Mouse (Mus musculus): ENCODE measurements at regions not wholly inside any gene's neighbourhood (a gene's known extent, or its start where the extent isn't known, plus 50 kb on each side); places are given as distances from the start of the nearest gene placed in this dataset.

- no peak for DNase-seq
Measured at GRCm38 (mm10) chr2:169234368-169235070, 279.1 kb upstream of the Zfp64 start.

DNA sequence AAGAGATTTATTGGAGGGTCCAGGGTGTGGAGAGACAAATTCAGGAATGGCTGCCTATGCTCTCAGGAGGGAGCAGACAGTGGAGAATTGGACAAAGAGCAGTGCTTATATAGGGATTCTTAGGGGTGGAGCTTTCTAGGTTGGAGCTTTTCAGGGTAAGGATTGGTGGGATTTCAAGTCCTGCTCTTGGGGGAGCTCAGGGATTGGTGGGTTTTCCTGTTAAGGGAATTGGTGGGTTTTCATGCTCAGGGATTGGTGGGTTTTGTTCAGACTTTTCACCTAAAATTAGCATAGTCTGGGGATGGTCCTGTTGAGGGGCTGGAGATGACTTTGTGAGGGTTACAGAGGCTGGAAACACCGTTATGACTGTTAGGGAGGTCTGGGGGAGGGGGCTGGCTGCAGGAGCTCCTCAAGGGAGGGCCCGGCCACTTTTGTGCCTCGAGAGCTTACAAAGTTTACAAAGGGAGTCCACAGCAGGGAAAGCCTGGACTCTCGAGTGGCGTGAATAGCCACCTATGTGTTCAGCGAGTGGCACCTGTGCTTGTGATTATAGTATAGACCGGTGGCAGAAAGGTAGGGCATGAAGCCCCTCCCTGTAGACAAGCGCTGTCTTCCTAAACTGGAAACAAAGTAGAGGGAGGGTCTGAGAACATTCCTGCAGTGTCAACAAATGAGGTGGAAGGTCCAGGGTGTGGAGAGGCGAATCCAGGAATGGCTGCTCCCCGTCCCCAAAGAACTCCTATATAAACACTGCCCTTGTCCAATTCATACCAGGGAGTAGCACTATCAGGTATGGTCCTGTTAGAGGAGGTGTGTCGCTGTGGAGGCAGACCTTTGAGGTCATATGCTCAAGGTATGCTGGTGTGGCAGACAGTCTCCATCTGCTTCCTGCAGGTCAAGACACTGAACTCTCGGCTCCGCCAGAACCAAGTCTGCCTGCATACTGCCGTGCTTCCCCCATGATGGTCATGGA is 278.1 kb upstream of the Zfp64 start:
- DNase-seq = no peak

GRCm38 (mm10) chr2:169222264-169222663 is 266.9 kb upstream of the Zfp64 start:
- no peak for DNase-seq

DNA sequence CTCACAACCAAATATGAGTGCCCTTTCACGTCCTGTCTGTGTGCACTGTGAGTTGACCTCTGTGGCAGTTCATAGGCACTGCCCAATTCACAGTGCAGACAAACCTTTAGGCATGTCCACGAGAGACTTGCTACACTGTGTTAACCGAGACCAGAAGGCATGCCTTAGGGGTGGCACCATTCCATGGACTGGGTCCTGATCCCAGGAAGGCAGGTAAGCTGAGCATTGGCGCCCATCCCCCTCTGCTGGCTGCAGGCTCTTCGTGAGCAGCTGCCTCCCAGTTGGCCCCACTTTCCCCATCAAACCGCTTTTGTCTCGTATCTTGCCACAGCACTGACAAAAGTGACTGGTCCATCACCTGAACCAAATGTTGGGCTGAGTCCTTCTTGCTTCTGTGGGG is 265.8 kb upstream of the Zfp64 start:
- no peak for DNase-seq

DNA sequence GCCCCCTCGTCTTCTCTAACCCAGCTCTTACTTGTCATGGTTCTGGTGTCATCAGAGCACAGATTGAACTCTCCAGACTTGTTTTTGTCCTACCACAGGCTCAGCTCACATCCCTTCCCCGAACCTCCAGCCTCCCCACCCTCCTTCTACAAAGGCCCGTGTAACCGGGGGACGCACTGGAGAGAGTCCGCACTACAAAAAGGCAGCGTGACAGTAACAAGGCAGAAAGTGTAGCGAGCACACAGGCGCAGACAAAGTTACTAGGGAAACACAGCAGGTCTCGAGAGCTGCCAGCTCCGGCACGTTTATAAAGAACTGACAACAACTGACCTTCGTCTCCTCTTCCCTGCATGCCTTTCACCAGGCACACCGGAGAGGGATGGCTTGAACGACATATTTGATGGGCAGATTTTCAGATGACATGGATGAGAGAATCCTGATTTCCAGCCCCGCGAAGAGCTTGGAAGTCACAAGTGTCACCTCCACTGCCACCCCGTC is 260.2 kb upstream of the Zfp64 start:
- no peak for DNase-seq

DNA sequence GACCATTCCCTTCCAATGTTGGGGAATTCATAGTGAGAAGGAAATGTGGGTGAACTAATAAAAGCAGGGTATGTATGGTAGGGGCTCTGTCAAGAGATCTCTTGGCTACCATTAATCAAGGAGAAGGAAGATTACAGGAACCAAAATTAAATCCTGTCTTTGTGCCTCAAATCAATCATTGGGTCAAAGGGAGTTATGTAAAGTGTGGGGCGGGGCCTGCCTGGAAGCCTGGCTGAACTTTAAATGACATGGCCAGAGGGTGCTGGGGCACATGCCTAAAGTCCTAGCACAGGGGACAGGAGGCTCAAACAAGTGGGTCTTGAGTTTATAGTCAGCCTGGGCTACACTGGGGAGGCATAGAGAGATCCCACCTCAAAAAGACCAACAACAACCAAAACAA is 259.0 kb upstream of the Zfp64 start:
- no peak for DNase-seq

- DNase-seq = peak; percentile 62 to 75
Measured at GRCm38 (mm10) chr2:169213314-169213713, 257.9 kb upstream of the Zfp64 start.

DNA sequence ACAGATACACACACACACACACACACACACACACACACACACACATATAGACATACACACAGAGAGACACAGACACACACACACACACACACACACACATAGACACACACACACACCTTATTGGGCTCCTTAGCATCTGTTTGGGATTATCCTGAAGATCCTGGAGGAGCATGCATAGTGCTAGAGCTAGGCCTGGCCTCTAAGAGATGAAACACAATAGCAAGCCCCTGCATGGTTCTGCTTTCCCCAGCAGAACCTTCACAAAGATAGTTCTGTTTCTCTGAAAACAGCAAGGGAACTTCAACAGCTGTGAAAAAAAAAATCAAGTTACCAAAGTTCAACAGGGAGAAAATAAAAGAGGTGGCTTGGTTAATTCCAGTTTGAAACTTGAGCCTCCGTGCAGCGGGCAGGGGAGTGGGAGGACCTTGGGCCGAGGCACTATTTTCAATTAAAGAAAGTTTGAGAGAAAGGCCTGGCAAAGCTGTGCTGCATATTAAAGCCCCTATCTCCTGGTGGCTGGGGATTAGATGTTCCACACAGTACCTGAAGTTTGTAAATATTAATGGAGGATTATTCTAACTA is 257.4 kb upstream of the Zfp64 start:
- DNase-seq = no peak

DNA sequence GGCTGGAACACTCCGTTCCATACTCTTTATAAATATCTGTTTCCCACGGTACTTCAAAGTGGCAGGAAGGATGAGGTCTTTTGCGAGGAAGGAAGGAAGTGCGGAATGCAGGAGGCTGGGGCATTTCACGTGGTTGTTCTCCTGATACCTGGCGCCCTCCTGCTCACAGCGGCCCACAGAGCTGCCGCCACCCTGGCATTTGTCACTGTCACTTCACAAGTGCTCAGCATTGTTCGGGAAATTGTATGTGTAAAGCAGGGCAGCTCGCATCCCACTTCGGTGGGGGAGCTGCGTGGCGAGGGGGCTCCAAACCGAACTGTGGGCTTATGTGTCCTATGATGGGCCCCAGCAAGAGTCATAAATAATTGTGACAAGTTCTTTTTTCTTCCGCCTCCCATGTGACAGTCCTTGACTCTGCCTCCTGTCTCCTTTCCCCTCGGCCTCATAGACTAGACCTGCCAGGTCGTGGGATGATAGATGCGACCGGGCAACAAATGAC is 248.9 kb upstream of the Zfp64 start:
- peak; percentile 14 to 72 for DNase-seq

DNA sequence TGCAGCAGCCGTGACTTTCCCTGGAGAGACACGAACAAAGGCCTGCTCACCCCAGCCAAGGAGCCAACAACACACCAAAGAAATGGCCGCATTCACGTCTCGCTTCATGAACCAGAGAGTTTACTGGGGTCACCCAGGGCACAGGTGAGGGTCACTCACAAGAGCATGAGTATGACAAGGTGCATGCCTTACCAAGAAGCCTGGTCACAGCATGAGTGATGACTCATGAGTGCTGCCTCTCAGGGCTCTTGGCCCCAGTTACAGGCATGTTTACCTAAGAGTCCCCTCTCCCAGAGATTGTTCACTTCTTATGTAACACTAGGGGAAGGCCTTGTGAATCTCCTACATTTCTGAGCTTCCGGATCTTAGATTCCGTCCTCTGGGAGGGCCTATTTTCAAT is 236.6 kb upstream of the Zfp64 start:
- no peak for DNase-seq

DNA sequence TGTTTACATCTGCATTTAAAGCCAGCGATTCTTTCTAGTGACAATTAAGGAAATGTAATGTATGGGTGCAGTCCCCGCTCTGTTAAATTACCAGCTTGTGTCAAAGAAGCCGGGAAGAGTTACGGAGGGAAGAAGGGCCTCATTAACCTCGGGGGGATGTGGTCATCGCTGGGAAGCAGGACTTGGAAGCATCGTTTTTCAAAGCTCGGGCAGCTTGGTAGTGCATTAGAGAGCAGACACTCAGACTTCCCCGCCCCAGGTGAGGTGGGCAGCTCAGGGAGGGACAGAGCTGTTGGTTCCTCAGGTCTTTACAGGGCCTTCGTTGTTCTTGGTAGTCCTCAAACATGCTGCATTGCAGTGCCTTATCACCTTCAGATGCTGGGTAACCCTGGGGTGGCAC is 236.1 kb upstream of the Zfp64 start:
- no peak for DNase-seq

- no peak for DNase-seq
Measured at GRCm38 (mm10) chr2:169177565-169177964, 222.2 kb upstream of the Zfp64 start.

DNA sequence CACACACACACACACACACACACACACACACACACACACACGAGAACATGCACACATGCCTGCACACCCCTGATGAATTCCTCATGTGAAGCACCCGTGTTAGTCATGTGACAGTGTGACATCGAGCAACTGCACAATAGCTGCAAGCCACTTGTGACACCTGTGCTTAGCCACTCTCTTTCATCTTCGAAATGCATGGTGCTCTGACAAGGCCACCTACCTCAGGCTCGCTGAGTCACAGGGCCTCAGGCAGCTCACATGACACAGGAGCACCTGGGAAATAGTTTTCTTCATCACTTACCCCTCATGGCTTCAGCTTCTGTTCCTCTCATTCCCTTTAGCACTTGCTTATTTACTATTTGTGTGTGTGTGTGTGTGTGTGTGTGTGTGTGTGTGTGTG is 213.4 kb upstream of the Zfp64 start:
- DNase-seq = no peak

GRCm38 (mm10) chr2:169168376-169168775 is 213.0 kb upstream of the Zfp64 start:
- no peak for DNase-seq

DNA sequence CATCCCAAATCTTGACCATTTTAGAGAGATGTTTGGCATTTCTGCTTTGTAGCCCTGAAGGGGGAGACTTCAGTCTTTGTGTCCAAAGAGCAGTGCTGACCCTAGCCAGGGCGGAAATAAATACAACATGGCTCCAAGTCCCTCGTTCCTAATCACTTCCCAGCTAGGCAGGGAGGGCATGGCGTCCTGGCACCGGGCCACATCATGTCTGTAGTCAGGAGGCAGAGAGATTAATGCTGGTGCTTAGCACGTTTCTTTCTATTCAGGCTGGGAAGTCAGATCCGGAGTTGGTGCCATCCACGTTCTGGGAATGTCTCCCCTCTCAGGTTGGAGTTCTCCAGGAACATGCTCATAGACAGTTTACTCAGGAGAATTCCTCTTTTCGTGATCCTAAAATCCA is 206.3 kb upstream of the Zfp64 start:
- peak in 1 of 2 experiments; percentile 5 for DNase-seq

DNA sequence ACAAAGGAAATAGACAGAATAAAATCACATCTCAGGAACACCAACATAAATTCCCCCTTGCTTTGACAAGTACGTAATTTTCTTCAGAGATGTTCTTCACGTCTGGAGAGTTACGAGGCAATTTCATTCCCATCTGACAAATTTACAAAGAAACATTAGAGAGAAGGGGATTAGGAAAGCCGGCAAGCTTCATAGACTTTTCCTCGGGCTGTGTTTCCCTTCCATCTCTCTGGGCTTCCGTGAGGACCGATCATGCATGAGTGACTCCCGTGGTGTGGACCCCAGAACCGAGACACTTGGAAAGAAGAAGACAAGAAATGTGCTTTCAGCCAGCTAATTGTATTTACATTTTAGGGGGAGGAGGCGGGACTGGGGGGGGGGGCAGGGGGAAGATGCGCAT is 203.4 kb upstream of the Zfp64 start:
- DNase-seq = no peak

GRCm38 (mm10) chr2:169158005-169158673 is 202.8 kb upstream of the Zfp64 start:
- DNase-seq = peak in 1 of 2 experiments; percentile 3

DNA sequence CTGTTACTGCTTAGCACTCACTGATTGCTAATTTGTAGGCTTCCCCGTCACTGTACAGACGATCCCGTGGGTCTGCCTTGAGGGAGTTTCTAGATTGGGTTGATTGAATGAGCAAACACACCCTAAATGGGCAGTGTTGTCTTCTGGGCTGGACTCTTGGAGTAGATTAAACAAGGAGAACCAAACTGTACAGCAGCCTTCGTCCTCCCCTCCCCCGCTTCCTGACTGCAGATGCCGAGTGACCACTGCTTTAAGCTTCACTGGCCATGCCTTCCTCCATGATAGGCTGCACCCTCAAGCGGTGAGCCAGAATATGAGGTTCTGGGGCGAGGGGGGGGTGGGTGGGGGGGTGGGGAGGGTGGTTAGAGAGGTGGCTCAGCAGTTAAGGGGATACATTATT is 201.5 kb upstream of the Zfp64 start:
- DNase-seq = peak in 1 of 2 experiments; percentile 15

GRCm38 (mm10) chr2:169154881-169155280 is 199.5 kb upstream of the Zfp64 start:
- no peak for DNase-seq

GRCm38 (mm10) chr2:169147655-169148054 is 192.3 kb upstream of the Zfp64 start:
- no peak for DNase-seq

DNA sequence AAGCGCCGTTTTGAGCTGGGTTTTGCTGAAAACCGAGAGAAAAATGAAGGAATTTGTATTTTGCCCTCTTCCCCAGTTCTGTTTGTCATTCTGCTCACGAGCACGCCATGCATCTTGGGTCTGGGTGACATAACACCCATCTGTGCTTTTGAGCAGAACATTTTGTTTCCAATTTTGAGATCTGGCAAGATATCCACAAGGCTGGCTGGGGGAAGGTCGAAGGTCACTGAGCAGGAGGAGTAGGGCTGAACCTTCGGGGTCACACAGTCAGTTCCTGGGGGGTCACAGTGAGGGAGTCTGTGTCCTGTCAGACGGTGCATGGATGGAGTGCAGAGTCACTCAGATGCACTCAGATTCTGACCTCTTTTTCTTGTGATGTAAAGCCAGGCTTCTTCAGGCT is 186.8 kb upstream of the Zfp64 start:
- DNase-seq = no peak

DNA sequence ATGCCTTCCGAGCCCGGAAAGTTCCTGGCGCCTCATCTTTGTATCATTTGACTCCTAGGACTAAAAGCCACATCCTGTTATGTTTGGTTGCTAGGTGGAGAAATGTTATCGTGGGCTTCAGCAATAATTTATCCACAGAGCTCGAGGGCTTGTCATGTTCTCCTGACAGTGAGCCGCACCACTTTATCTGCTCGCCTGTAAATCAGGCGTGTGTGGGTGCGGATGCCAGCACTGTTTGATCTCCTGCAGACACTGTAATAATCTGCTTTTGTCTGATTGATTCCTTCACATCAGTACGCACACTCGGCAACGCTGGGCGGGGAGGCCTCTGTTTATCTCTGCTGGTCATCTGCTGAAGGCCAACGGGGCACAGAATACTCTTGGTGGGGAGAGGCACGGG is 178.5 kb upstream of the Zfp64 start:
- peak in 1 of 2 experiments; percentile 2 for DNase-seq

GRCm38 (mm10) chr2:169125476-169125875 is 170.1 kb upstream of the Zfp64 start:
- DNase-seq = no peak

Data from kidney, postnatal 25 days (tissue).